Mouse (Mus musculus) lung, postnatal 0 days (tissue): ENCODE measurements around the gene Clstn2.

Experiments
- CTCF ChIP-seq: IDR thresholded peaks from 2 replicates; pipeline ENCODE4 v1.5.1; 2016; ENCODE audit warnings: antibody characterized with exemption, mild to moderate bottlenecking
- EP300 ChIP-seq: IDR thresholded peaks from 2 replicates; pipeline ENCODE4 v1.6.1; 2016; ENCODE audit warnings: antibody characterized with exemption, mild to moderate bottlenecking, control low read depth

GRCm38 (mm10) chr9:97977339-97977738 lies 55.6 kb downstream of the Clstn2 start:
- TF ChIP-seq EP300 (no peak), CTCF (no peak)
